8 mouse cellular contexts compared by ENCODE assay signal in the genomic region with DNA sequence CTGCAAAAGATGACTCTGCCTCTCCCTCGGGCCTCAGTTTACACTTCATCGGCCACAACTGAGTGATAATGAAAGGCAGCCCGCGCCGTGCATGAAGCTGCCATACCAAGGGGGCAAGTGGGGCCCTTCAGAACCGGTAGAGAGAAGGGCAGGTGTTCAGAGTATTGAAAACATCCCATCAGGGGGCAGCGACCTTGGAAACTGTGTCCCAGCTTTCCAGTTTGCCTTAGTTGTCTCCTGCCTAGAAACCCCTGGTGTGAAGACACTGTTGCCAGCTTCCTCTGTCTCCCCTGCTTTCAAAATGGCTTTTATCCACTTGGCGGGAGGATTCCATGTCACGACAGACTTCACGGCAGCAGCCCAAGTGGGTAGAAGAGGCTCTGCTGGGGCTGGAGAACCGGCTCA. TPM values are rescaled to one million over a fixed set of nuclear protein-coding genes. Genes with fewer than 3 reads are reported as not detected.
DNase-seq lines count a peak whose midpoint lies in the region; ATAC-seq and TF ChIP-seq lines count a peak whose summit lies in the region.

No protein-coding gene starts in this region.

- H3K9ac ChIP-seq in embryonic facial prominence, embryonic 14.5 days (ENCODE audit: low read depth, low read length): no peak overlapping the region
- no peak overlapping the region for H3K9ac ChIP-seq in limb, embryonic 12.5 days (replicated peaks)

- DNase-seq in heart, embryonic 10.5 days (ENCODE audit: low spot score): no peak
- DNase-seq in heart, adult 8-10 months (ENCODE audit: low spot score): no peak
- DNase-seq in embryonic facial prominence, embryonic 14.5 days (ENCODE audit: low spot score): no peak
- no peak for DNase-seq in testis, postnatal 14 days (ENCODE audit: low spot score)
- no peak for DNase-seq in spleen, postnatal 14 days (ENCODE audit: low spot score in 2 of 2)
- DNase-seq in lung, adult 2 months: no peak

- H3K27ac ChIP-seq in heart, embryonic 10.5 days: 0 out of 2 replicates have a peak overlapping the region, but pooled peaks have one; percentile 10
- H3K27ac ChIP-seq in embryonic facial prominence, embryonic 14.5 days (replicated peaks; ENCODE audit: low read depth, low read length): no peak overlapping the region
- no peak overlapping the region for H3K27ac ChIP-seq in limb, embryonic 12.5 days

- H3K9me3 ChIP-seq in heart, embryonic 10.5 days: no peaks in the 10 kb centered on the region
- H3K9me3 ChIP-seq in E14TG2a.4 (ENCODE audit: low read length): peaks cover 8% of the 10 kb centered on the region
- H3K9me3 ChIP-seq in embryonic facial prominence, embryonic 14.5 days (ENCODE audit: control insufficient read depth, low read length): peaks cover 13% of the 10 kb centered on the region; the same call in 1 of the 2 replicates
- H3K9me3 ChIP-seq in limb, embryonic 12.5 days: peaks cover 19% of the 10 kb centered on the region

- H3K4me3 ChIP-seq in heart, embryonic 10.5 days: peak overlapping the region; percentile 49
- H3K4me3 ChIP-seq in E14TG2a.4 (replicated peaks; ENCODE audit: low read length): peak overlapping the region; percentile 57
- H3K4me3 ChIP-seq in embryonic facial prominence, embryonic 14.5 days (ENCODE audit: low read depth, low read length): no peak overlapping the region
- peak overlapping the region; percentile 15 for H3K4me3 ChIP-seq in limb, embryonic 12.5 days (replicated peaks)
- no peak overlapping the region for H3K4me3 ChIP-seq in lung, adult 2 months (replicated peaks; ENCODE audit: extremely low read depth, low read depth, low read length)

- H3K4me2 ChIP-seq in embryonic facial prominence, embryonic 14.5 days (ENCODE audit: low read depth, low read length): peak overlapping the region; percentile 32; the same call in 1 of the 2 replicates
- peak overlapping the region; percentile 30 for H3K4me2 ChIP-seq in limb, embryonic 12.5 days

- H3K36me3 ChIP-seq in heart, embryonic 10.5 days: no peaks in the 10 kb centered on the region
- no peaks in the 10 kb centered on the region for H3K36me3 ChIP-seq in E14TG2a.4 (ENCODE audit: insufficient read depth, low read length)
- no peaks in the 10 kb centered on the region for H3K36me3 ChIP-seq in embryonic facial prominence, embryonic 14.5 days (ENCODE audit: control insufficient read depth, insufficient read depth, low read length)
- no peaks in the 10 kb centered on the region for H3K36me3 ChIP-seq in limb, embryonic 12.5 days

- H3K4me1 ChIP-seq in heart, embryonic 10.5 days: peaks cover 10% of the 10 kb centered on the region; the same call in 1 of the 2 replicates
- peaks cover 28% of the 10 kb centered on the region for H3K4me1 ChIP-seq in E14TG2a.4 (replicated peaks; ENCODE audit: low read depth, low read length)
- H3K4me1 ChIP-seq in embryonic facial prominence, embryonic 14.5 days (ENCODE audit: control insufficient read depth, insufficient read depth, low read length): no peaks in the 10 kb centered on the region; the same call in 1 of the 2 replicates
- H3K4me1 ChIP-seq in limb, embryonic 12.5 days (replicated peaks): peaks cover 5% of the 10 kb centered on the region
- no peaks in the 10 kb centered on the region for H3K4me1 ChIP-seq in lung, adult 2 months (ENCODE audit: control insufficient read depth, insufficient read depth, low read length)

- 1% methylated on average over 11 of the region's 11 CpGs for WGBS in heart, embryonic 10.5 days
- under 1% methylated on average over 11 of the region's 11 CpGs for WGBS in embryonic facial prominence, embryonic 14.5 days
- WGBS in limb, embryonic 12.5 days: 7% methylated on average over 11 of the region's 11 CpGs
- WGBS in lung, adult 2 months: 6% methylated on average over 11 of the region's 11 CpGs

- ATAC-seq in embryonic facial prominence, embryonic 14.5 days (ENCODE audit: low read depth): no peak
- ATAC-seq in limb, embryonic 12.5 days (ENCODE audit: insufficient number of reproducible peaks, insufficient read depth, low FRiP score, low TSS enrichment, low read depth): no peak

- TF ChIP-seq CTCF in E14TG2a.4 (conservative IDR thresholded peaks at IDR 0.05; ENCODE audit: low read length): no peak
- no peak for TF ChIP-seq CTCF in lung, adult 2 months (IDR thresholded peaks at IDR 0.05; ENCODE audit: insufficient read depth, low read length)

- H3K27me3 ChIP-seq in heart, embryonic 10.5 days (ENCODE audit: insufficient read depth, poor library complexity, severe bottlenecking): peaks cover 32% of the 10 kb centered on the region
- H3K27me3 ChIP-seq in E14TG2a.4 (ENCODE audit: insufficient read depth, low read length): peaks cover 17% of the 10 kb centered on the region
- H3K27me3 ChIP-seq in embryonic facial prominence, embryonic 14.5 days (replicated peaks; ENCODE audit: control insufficient read depth, insufficient read depth, low read length): peaks cover 16% of the 10 kb centered on the region
- peaks cover 47% of the 10 kb centered on the region for H3K27me3 ChIP-seq in limb, embryonic 12.5 days

- no peak for TF ChIP-seq POLR2A in lung, adult 2 months (IDR thresholded peaks at IDR 0.05; ENCODE audit: borderline replicate concordance, extremely low read depth, low read depth, low read length)

RNA-seq across cellular contexts. Expression of a gene that starts 31.2 kb away (rescaled TPM):
- polyA plus RNA-seq in heart, embryonic 10.5 days (2016; fragmentation: Nextera tagmentation; extraction: Ambion mirVana): 2.8 and 8.7 TPM in 2 replicates
- 1 to 10 TPM in 2 of 4 experiments, under 1 TPM in 2; 0.27 to 1.6 (median 0.78) TPM for total RNA-seq in heart, adult 8-10 months (2022)
- 25.1 and 27.3 TPM in 2 replicates for polyA plus RNA-seq in embryonic facial prominence, embryonic 14.5 days (2014; fragmentation: Nextera tagmentation; extraction: Ambion mirVana)
- polyA plus RNA-seq in limb, embryonic 12.5 days (2016; fragmentation: Nextera tagmentation; extraction: Ambion mirVana): 15.0 and 16.6 TPM in 2 replicates
- polyA plus RNA-seq in lung, adult 2 months (2012; rRNA removed): 14.7 and 23.9 TPM in 2 replicates

RNA-seq across cellular contexts. Expression of a gene that starts 53.6 kb away (rescaled TPM):
- polyA plus RNA-seq in heart, embryonic 10.5 days (2016; fragmentation: Nextera tagmentation; extraction: Ambion mirVana): 0.09 and 0.15 TPM in 2 replicates
- 1 to 10 TPM in 3 of 4 experiments, under 1 TPM in 1; 0.78 to 2.1 (median 1.2) TPM for total RNA-seq in heart, adult 8-10 months (2022)
- polyA plus RNA-seq in embryonic facial prominence, embryonic 14.5 days (2014; fragmentation: Nextera tagmentation; extraction: Ambion mirVana): 0.38 and 0.64 TPM in 2 replicates
- 0.06 TPM in 1 of 2 replicates, not detected in the other for polyA plus RNA-seq in limb, embryonic 12.5 days (2016; fragmentation: Nextera tagmentation; extraction: Ambion mirVana)
- 1.3 TPM in 2 replicates for polyA plus RNA-seq in lung, adult 2 months (2012; rRNA removed)

Comparison
In these comparisons a context has a peak if more than half of its experiments do, and no peak if none do; other contexts are left out.
1. H3K4me3 ChIP-seq: peak in heart, embryonic 10.5 days (single experiment), E14TG2a.4 (single experiment) and limb, embryonic 12.5 days (single experiment); none in embryonic facial prominence, embryonic 14.5 days (single experiment) and lung, adult 2 months (single experiment).